Mouse (Mus musculus) urinary bladder, postnatal 10 days (tissue): ENCODE data around the gene AF067063.
A peak's percentile ranks its signal among the peaks of the same experiment; 100 is the strongest.
"Not testable (repeated sequence)": the region's sequence is repeated elsewhere in the genome, so short reads cannot be mapped to it uniquely, and the experiment has no call there.

Experiments used
- DNase-seq: peaks from one replicate; pipeline ENCODE4 v3.0.0; 2022; ENCODE audit warnings: low spot score

AF067063 gene

DNA sequence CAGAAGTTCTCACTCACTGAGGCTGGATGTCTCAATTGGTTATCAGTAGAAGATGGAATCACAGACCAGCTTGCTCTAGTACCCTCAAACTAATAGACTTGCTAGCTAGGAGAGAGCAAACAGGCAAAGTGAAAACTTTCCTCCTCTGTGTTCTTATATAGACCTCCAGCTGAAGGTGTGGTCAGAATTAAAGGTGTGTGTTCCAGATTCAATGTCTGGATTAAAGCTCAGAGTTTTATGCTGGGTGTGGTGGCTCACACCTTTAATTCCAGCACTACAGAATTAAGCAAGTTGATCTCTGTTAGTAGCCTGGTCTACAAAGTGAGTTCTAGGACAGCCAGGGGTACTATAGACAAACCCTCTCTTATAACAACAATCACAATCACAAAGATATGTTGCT lies at the start of gene AF067063:
AF067063 (minus strand) TSS at position 101 of the 400 bp plus-strand sequence.
- not testable (repeated sequence) for DNase-seq

DNA sequence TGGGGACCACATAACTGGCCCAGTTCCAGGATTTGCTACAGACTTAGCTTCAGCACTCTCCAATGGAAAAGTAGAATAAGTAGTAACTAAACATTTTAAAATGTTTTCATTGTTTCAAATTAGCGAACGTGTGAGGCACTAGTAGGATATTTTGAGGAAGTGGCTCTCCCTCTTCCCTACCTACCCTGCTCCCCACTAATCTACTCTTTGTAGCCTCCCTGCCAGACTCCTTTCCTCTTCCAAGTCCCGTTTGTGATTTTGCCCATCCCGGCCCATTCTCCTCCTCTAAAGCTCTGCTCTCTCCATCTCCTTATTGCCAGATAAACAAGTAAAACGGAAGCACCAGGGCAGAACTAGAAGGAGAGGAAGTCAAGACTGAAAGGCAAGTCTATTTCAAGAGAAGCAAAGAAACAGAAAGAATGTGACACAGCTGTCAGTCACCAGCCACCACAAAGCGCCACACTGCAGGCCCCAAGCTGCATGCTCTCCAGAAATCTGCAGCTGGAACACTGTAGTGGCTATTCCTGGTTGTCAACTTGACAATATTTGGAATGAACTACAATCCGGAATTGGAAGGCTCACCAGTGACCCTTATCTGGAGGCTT lies 34.5 kb upstream of the AF067063 start:
- not testable (repeated sequence) for DNase-seq

DNA sequence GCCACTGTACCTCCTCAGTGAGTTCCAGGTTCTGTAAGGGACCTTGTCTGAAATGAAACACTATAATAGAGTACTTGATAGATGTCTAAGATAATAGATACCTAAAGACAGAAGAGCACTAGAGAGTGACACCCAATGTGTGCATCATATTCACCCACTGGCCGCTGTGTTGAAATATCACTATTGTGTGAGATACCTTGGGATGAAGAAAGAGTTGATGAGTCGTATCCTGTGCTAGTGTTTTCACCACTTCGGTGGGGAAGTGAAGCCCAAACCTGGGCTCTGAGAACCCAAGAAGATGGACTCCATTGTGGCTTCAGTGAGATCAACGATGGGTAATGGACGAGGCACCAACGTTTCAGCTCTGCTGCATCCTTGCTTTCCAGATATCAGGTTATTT lies 32.4 kb upstream of the AF067063 start:
- DNase-seq = not testable (repeated sequence)

DNA sequence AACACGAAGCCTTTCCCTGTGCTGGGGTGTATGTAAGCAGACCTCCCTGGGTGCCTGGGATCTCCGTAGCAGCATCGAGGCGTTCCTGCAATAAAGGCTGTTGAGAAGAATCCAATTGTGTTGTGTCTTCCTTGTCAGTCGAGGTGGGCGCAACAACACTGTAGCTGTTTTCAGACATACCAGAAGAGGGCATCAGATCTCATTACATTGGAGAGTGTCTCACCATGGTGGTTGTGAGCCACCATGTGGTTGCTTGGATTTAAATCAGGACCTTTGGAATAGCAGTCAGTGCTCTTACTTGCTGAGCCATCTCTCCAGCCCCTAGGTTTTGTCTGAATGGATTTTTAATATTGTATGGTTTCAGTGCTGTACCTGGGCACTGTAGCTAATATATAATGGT lies 10.0 kb upstream of the AF067063 start:
- DNase-seq = not testable (repeated sequence)

DNA sequence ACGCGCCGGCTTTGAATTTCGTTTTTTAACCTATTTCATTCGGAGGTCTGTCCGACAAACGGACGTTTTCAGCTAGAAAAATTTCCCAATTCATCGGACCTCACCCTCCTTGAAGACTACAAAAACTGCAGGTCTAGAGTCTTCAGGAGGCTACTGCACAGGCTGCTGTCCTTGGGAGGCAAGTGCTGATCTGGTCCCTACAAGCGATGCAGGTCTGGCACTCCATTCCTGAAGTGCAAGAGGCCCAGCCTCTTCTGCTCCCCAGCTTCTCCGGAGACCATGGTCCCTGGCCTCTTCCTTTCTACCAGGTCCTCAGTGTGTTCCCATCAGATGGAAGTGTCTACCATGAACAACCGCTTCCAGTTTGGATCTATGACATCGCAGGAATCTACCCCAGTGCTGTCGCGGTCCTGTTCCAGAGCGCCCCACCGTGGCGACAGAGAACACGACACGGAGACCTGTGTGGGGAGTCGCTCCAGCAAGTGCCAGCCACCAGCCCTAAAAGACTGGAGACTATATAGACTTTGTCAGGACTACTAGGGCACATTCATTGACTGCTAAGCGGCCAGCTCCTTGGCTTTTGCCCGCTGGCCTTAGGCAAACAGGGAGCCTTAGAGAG lies 7.8 kb upstream of the AF067063 start:
- DNase-seq = not testable (repeated sequence)

DNA sequence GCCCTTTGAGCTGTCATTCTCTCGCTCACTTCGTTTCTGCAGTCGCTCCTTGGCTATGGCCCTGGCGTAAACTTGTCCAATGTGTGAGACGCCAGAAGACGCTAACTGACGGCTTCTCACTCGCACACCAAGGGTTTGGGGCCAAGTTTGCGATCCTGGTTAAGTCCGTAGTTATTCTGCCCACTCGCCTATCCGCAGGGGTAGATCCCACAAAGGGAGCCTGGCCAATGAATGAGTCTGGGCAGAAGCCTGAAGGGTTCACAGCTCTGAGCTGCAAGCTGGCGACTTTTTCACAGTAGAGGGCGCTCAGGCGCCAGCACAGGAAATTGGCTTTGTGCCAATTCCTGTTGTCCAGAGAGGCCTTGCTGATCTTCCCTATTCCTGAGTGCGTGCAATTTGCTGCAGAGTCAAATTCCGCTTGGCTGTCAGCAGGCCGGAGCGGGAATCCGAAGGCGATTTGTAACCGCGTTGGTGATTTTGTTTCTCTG lies 6.4 kb upstream of the AF067063 start:
- not testable (repeated sequence) for DNase-seq

DNA sequence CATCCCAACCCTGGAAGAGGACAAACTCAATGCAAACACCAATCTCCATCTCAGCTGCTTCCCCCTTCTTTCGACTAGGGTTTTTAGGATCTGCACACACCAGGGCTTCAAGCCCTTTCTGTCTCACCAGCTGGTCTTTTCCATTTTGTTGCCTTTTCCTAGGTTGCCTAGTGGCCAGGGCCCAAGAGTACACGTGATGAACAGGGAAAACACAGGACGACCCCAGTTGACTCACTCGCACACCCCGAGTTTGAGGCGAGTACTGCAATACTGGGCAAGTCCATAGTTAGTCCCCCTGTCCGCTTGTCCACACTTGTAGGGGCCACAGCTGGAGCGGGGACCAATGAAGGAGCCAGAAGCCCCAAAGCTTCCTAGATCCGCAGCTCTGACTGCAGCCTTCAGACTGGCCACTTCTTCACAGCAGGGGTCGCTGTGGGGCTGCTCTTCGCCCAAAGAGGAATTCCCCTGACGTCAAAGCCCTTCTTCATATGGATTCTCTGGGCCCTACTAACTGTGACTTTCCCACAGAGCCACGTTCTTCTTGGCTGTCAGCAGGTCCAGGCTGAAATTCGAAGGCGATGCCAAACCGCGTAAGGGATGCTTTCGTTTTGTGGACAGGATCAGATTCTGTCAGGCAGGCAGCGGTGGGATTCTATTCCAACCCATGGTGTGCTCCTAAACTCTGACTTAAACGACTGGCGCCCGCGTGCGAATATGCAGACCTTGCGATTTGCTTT lies 5.5 kb upstream of the AF067063 start, which contains the start of gene D13Ertd608e:
D13Ertd608e (plus strand) TSS at position 687 of the 737 bp plus-strand sequence.
- not testable (repeated sequence) for DNase-seq

DNA sequence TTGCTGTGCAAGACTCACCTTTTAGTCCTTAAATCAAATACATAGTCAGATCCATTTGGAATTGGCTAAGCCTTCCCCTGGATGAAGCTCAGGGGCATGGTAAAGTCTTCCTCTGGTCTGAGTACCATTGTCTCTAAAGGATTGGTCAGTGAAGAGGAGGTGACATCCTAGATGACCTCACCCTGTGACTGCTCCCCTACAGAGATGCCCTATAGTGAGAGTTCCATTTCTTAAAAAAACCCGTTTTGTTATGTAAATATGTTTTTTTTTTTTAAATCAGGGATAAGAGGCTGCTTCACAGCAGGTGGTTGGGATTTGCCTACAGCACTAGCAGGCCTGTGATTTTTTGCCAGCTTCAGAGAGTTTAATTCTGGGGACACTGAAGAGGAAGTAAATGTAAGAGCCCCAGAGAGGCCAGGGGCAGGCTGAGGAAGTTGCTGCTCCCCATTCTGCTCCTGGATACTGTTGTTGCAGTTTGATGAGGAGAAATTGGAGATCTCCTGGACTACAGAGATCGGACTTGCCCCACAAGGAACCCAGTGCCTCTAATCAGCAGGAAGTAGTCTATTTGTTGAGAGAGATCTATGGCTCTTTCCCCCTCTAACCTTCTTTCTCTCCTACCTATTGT lies 12.3 kb downstream of the AF067063 start:
- DNase-seq = no peak

DNA sequence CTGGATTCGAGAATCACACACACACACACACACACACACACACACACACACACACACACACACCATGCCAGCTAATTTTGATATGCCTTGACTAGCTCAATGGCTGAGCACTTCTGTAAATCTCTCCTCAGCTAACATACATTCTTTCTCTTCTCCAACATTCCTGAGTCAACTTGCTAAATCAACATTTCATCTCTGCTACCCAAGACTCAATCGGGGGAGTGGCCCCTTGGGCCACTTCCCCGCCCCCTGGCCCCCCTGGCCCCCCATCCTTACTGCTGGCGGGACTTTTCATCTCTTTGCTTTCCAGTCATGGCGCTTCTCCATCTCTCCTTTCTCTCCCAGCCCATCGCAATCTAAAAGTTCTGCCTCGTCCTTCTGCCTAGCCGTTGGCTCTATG lies 13.2 kb downstream of the AF067063 start:
- no peak for DNase-seq

DNA sequence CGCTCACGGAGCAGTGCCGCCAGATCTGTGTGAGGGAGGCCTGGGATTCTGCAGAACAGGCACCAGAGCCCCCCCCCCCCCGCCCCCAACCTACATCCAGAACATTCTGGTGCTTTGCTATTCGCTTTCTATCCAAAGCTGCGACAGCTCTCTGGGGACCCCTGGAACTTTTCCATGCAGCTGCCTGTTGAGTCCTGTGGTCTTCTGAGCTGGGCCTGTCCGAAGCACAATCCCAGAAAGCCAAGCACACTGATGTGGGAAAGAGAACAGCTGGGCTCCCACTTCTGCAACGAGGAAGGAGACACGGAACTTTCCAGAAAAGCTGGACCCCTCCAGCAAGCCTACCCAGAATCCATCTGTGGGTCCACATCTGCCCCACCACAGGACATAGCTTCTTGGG lies 20.0 kb downstream of the AF067063 start:
- no peak for DNase-seq

DNA sequence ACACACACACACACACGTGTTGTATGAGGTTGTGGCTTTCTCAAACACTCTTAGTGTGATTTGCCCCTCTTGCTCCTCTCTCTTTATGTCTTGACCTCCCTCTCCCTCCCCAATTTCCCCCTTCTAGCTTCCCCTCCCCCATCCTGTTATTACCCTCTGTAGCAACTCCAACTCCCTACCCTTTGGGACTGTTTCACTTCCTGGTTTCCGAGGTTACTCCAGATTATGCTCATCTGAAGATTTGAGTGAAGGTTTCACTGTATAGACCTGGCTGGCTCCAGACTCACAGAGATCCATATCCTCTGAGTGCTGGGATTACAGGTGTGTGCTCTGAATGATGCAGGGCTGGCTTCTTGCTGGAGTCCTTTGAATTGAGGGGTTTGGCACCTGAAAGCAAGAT lies 21.1 kb downstream of the AF067063 start:
- DNase-seq = no peak

DNA sequence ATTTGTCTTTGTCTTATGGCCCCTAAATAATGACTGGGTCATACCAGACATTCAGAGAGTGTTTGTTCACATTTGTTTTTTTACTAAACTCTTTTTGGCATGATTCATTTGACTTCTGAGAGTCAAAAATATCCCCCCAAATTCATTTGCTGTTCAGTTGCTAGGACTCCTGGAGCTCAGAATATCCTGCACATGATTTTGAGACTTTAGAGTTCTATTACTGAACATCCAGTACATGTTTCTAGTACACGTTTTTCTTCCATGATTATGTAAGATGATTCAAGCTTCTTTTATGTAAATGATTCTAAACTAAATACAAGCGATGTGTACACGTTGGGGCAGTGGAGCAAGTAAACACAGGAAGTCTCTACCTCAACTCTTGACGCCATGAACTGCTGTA lies 32.4 kb downstream of the AF067063 start:
- no peak for DNase-seq

DNA sequence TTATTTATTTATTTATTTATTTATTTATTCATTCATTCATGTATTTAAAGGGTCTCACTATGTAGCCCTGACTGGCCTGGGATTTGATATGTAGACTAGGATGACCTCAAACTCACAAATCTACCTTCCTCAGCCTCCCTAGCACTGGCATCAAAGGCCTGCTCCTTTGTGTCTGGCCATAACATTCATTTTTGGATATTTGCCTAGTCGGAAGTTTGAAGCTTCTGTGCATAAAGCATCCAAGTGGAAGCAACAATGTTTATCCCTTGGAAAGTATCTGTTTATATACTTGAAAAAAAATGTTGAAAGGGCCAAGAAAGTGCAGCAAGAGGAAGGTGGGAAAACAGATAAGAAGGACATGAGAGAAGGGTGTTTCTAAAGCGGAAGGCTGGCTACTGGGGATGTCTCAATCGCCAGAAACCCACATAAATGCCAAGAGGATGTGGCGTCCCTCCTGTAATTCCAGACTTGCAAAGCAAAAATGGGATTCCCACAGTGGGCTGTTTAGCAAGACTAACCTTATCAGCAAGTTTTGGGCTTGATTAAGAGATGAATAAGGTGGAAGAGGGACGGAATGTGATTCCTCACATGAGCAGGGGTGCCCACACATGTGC lies 37.1 kb downstream of the AF067063 start:
- no peak for DNase-seq

DNA sequence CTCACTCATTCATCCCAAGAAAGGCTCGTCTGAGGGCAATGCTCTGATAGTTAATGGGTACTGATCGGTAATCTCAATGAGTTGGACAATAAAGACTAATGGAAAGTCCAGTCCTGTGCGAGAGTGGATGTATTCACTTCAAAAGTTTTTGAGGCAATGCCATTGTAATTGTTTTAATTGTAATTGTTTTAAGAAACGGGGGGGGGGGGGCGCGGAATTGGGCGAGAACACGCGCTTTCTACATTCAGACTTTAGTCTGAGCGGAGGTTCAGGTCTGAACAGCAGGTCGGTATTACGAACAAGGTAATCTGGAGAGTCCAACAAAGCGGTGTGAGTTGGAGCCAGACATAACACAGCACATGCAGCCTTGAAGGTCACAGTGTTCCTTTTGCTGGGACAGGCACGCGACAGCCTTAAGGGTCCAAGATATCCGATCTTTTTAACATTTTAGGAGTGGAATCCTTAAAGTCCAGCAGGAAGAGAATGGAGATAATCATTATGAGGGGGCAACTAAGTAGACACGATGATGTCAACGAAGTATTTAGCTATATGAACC lies 38.4 kb downstream of the AF067063 start:
- DNase-seq = no peak

DNA sequence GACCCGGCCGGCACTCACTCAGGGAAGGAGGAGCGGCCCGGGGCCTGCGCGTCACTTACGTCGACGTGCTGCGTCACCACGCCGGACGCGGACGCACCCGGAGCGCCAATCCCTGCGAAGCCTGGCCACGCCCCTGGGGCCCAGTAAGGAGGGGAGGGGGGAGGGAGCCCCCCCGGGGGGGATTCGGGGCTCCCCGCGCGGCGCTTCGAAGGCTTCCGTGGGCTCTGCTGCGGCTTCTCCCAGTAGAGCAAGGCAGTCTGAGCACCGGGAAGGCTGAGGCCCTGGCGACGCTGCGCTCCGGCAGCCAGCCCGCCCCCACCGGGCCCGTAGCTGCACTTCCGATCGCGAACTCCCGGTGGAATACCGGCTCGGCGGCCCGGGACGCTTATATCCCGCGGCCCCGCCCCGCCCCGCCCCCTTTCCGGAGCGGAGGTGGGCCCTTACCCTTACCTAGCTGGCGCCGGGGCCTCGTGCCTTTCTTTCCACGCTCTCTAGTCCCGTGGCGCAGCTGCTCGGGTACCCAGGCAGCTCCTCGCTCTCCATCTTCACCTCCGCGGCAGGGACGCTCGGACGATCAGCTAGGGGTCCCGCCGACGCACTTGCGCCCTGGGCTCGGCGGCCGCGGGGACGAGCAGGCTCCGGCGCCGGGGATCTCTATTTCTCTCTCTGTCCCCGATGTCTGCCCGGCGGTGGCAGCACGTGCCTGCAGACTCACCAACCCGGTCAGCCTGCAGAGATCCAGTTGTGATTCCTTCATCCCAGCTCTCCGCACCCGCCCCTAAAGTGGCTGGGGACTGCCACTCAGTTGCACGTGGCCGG lies 39.0 kb downstream of the AF067063 start, which contains the start of gene Zfp131:
Zfp131 (minus strand) TSS at position 129 of the 819 bp plus-strand sequence.
- DNase-seq = peak; percentile 73

DNA sequence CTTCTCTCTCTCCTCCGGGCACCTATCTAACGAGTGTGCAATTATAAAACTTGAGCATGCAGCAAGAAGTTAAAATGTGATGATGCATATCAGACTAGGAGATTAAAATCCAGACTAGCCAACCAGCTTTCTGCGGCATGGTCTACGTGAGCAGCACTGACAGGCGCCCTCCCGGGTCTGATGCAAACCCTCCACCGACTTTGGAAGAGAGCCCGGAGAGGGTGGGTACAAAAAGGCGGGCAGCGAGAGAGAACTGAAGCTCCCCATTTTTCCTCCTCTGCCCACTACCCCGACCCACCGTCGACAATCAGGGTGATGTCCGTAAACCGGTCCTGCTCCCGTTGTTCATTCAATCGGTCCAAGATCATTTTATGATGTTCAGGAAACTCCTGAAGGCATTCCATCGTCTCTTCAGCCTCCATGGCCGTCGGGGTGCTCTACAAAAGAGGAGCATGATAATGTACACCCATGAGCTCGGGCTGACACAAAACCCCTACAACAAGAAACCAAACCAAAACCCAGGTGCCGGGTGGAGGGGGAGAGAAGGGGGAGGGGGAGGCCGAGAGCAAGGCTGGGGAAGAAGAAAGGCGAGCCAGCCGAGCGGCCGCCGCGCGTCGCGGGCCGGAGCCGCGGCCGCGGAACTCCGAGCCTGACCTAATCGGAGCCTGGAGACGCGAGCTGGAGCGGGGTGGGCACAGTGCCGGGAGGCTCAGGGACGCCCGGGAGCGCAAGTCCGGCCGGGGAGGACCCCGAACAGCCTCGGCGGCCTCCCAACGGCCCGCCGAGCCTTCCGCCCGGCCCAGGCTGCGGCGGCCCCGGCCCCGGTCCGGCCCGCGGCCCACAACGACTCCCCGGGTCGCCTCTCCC lies 39.9 kb downstream of the AF067063 start:
- peak; percentile 20 for DNase-seq

DNA sequence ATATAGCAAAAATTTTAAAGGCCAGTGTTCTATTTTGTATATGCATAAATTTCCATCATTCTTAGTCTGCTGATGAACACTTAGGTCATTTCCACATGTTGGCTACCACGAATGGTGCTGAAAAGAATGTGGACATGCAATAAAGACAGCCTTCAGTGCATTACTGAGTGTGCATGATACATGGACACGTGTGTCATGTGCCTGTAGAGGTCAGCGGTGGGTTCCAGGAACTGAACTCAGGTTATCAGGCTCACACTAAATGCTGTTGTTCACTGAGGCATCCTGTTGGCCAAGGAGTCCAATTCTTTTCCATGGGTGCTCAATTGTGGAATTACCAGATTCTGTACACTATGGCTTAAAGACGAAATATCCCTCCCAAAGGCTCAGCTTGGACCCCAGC lies 46.4 kb downstream of the AF067063 start:
- no peak for DNase-seq
